Mouse (Mus musculus) frontal cortex, postnatal 25 days (tissue): ENCODE measurements around the gene Lta.
"Not testable (repeated sequence)": the region's sequence is repeated elsewhere in the genome, so short reads cannot be mapped to it uniquely, and the experiment has no call there.

Source experiments
- DNase-seq, 2 experiments: peaks; one replicate each; pipeline ENCODE4 v3.0.0; 2022; ENCODE audit warnings: low spot score in 2 of 2

The Lta gene

DNA sequence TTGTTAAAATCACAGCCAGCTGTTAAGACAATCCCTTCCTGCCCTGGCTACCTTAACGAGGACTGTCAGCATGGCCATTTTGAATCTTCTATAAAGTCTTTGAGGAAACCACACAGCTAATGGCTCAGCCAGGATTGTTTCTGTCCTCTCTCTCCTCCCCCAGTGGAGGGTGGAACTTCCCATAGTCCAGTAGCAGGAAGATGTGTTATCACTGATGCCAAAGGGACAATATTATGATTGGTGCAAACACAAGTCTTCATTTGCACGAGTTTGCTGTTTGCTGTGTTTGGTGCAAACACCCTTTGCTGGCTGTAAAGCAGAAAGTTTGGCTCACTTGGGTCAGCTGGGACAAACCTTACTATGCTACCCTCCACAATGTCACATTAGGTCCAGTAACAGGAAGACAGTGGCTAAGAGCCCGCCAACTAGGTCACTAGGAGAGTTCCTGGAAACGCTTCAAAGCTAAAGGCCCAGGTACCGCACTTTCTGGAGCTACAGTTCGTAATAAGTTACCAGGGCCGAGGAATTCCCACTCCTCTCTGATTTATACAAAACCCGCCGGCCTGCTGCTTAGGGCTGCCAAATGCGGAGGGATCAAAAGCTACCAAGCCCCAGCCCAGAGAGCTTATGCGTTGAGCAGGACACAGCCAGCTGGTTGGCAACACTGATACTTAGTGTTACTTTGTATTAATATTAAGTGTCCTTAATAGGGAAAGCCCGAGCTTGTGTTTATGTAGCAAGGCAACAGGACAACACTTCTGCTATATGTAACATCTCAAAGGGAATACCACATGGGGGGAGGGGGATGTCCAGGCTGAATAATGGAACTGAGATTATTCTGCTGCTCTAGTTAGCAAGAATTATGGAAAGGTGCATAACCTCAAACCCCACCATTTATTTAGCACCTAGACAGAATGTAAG lies 35.5 kb upstream of the Lta start:
- DNase-seq, result no peak

DNA sequence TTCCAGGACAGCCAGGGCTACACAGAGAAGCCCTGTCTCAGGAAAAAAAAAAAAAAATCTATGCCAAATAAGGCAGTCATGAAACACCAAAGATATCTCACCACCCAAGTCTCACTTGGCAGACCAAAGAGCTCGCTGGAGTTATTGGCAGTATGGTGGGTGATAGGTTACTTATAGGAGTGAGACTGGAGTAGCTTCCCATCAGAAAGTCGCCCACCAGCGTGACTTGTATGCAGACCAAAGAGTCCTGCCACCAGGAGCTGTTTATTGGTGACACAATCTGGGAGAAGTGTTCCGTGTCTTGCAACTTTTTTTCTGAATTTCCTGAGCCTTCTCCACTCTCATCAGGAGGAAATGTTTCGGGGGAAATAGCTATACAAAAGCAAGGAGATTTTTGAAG lies 34.5 kb upstream of the Lta start:
- DNase-seq, result no peak

DNA sequence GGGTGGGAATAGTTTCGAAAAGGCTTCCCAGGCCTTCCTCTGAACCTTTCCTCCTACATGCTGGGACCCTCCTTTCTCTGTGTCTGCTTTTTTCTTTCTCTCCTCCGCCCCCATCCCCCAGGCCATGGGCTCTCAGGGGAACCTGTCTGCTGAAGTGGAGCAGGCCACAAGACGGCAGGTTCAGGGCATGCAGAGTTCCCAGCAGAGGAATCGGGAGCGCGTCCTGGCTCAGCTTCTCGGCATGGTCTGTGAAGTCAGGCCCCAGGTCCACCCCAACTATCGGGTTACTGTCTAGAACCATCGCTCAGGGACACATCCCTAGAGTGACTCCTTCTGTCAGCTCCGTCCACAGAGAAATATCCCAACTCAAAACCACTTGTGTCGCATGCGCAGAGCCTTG lies 32.4 kb upstream of the Lta start:
- no peak for DNase-seq

DNA sequence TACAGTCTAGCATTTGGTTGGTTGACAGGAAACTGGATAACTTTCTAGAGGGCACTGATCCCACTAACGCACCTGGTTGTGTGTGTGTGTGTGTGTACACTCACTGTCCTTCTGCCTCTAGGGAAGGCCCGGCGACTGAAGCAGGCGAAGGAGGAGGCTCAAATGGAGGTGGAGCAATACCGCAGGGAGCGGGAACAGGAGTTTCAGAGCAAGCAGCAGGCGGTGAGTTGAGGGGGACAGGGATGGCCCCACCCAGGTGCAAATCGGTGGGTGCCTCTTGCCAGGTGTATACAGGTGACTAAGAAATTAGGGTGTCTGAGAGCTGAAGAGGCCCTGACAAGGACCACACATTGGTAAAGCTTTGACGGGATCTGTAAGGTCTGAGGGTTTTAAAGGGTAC lies 31.8 kb upstream of the Lta start:
- no peak for DNase-seq

DNA sequence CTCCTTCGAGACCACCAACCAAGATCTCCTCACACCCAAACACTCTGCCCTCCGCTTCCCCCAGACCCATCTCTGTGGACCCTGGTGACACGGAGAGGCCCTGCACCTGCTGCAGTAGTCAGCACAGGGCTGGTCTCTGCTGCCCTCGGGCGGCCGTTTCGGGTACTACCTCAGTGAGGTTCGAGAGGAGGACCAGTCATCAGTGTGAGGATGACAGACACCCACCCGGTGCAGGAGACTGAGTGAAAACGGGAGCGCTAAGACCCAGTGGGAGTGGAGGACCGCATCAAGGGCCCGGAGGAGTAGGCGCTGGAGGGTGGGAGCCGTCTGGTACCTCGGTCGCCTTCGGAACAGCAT lies 31.2 kb upstream of the Lta start:
- peak; percentile 100 for DNase-seq

DNA sequence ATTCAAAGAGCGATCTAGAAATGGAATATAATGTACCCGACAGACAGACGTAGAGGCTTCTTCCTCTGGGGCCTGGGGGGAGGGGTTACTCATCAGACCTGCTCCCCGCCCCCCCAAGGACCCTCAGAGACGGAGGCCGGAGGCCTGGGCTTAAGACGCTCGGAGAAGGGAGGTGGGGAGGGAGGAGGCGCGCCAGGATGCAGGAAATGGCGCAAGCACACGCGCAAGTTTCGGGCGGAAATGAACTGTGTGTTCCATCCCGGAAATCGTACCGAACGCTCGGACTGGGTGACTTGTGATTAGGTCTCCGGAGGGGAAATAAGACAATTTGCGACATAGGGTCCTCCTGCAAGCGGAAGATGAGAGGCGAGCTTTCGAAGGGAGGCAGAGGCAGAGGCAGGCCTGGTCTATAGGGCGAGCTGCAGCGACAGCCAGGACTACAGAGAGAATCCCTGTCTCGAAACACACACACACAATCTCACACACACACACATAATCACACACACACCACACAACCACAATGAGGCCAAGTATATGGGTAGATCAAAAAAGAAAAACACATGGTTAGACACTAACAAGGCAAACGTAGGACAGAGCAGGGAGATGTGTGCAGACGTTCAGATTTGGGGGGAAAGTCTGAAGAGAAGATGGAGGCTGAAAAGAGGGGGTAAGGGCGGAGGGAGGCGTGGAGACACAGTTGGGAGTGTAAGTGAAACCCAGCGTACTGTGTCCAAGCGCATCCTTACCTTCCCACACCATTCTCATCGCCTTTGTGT lies 30.7 kb upstream of the Lta start, which contains the start of gene Nfkbil1:
Gene Nfkbil1, minus strand, starts transcription at position 179 of the 776 bp plus-strand sequence.
- DNase-seq, result peak; percentile 81

DNA sequence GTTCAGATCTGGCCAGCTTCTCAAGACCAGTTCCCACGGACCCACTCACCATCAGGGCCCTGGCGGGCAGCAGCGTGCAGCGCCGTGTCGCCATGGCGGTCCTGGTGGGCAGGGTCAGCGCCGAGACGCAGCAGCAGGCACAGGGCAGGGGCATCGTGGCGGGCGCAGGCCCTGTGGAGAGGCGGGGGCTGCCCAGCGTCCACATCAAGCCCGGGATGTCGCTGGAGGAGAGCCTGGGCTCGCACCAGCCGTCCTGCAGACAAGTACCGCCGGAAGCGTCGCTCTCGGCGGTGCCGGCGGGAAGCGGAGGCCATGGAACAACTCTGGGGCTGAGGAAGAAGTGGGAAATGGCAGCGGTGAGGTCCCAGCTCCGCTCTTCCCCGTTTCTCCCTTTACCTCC lies 29.8 kb upstream of the Lta start:
- DNase-seq, result no peak

DNA sequence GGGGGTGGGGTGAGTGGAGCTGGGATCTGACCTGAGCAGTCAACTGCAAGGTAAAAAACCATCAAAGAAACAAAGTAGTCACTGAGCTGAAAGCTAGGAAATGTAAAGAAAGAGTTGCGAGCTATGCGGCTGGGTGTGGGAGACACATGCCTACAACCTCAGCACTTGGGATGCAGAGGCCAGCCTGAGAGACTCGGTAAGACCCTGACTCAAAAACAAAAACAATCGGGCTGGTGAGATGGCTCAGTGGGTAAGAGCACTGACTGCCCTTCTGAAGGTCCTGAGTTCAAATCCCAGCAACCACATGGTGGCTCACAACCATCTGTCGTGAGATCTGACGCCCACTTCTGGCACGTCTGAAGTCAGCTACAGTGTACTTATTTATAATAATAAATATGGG lies 28.9 kb upstream of the Lta start:
- not testable (repeated sequence) for DNase-seq

DNA sequence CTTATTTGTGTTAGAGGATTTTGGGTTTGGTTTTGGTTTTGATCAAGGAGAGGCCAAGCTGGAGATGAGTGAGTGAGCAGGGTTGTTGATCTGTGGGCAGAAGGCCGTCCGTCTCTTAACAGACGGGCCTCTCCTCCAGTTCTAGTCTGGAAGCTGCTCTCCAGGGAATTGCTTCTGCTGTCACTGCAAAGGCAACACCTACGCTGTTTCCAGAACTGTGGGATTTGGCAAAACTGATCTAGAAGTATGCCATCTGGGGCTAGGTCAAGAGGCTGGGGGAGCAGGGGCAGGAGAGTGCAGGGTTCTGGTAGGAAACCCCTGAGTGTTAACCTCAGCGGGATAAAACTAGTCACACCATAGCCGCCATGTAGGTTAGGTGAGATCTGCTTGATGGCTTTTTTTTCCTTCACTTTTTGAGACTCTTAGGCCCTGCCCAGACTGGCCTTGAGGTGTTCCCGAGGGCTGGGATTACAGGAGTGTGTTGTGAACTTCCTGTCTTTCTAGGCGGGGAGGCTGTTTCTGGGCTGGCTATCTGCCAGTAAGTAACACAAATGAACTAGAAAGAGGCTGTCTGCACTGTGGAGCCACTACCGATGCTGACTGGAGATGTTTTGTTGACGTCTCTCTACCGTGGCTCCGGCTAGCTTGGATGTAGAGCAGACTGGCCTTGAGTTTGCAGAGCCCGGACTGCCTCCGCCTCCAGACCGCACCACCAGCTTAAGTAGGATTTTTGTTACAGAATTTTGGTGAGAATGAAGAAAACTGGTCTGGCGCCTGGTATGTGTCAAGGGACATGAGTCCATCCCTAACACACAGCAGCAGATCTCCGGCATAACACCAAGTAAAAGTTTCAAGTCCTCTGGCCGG lies 28.2 kb upstream of the Lta start, which contains the start of gene Atp6v1g2:
Gene Atp6v1g2, plus strand, starts transcription at position 547 of the 867 bp plus-strand sequence.
- DNase-seq, result no peak

DNA sequence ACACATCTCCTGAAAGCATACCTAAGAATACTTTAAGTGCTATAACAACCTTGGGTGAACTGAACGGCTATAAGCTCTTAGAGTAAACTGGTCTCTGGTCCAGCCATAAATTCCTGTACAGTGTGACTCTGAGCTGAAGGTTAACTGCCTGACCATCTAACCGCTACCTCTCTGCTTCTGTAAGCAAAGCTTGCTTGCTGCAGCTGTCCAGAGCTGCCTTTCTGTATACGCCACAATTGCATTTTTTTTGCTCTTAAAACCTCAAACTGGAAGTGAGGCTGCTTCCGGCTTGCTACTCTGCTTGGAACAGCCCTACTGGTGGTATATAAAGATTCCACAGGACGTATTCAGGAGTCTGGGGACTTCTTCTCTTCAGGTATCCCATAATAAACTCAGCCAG lies 27.5 kb upstream of the Lta start:
- no peak for DNase-seq

DNA sequence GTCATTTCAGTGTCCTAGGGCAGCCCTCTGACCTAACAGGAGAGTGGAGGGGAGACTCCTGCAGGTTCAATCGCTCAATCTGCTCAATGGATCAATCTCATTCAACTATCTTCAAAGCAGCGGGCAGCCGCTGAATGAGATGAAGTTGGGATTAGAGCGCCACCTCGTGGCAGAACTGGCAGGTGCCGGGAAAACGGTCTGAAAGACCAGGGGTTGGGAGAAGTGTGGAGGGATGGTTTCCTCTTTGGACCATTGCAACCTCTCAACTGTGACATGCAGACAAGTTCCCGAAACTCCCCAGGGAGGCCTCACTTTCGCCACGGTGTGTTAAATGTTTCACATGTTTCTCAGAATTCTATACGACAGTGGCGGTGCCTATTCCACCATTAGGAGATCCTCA lies 26.9 kb upstream of the Lta start:
- peak; percentile 81 to 86 for DNase-seq

DNA sequence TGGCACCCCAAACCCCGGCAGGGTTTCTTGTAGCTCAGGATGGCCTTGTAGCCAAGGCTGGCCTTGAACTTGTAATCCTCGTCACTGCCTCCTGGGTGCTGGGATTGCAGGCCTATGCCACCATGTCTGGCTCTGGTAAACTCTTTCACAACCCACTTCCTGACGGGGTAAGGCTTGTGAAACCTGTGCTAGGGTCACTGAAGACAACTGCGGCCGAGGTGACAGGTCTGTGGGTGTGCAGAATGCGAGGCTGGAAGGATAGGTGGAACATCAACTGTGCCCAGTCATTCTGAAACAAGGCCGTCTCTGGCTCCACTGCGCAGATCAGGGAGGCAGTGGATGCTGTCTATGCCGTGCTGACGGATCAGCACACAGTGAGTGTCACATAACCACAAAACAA lies 25.9 kb upstream of the Lta start:
- DNase-seq, result no peak

DNA sequence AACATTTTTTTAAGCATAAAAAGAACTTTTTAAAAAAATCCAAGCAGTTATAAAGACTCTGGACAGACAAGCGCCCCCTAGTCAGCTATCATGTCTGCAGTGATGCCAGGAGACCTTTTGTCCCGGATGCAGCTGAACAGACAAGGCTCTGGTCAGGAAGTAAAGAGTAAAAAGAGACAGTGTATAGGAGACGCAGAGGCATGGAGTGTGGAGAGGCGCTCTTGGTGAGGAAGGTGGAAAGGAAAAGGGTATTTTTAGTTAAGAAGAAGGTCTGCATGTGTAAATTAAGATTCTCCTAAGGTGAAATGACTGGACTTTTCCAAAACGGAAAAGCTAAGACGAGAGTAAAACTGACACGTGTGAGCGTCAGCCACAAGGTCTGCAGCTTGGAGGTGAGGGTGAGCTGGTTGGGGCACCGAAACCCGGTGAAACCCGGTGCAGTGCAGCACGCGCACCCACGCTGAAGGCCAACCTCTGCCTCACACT lies 21.5 kb upstream of the Lta start:
- DNase-seq, result no peak

DNA sequence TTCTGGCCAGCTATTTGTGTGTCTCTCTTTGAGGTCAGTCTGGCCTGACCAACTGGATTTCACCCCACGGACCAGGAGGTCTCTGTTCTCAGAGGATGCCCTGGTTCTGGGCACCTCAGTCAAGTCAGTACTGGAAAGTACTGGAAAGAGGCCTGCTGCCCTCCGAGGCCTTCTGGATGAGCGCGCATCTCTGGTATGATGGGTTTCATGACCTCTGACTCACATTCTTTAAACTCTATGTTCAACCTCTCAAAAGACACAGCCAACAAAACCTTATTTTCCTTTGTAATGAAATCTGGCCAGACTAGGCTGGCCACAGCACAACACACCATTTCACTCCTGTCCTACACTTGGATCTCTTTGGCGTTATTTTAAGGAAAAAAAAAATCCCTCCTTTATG lies 20.3 kb upstream of the Lta start:
- no peak for DNase-seq

DNA sequence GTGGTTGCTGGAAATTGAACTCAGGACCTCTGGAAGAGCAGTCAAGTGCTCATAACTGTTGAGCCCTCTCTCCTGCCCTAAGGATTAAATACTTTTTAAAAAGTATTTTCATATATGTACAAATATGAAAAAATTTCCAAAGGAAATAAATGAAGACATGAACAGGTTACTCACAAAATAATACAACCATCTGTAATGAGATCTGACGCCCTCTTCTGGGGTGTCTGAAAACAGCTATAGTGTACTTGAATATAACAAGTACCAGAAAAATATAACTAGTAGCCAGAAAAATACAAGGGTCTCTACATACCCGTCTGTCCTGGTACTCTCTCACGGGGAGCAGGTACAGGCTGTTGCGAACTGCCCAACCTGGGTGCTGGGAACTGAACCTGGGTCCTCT lies 19.5 kb upstream of the Lta start:
- no peak for DNase-seq

DNA sequence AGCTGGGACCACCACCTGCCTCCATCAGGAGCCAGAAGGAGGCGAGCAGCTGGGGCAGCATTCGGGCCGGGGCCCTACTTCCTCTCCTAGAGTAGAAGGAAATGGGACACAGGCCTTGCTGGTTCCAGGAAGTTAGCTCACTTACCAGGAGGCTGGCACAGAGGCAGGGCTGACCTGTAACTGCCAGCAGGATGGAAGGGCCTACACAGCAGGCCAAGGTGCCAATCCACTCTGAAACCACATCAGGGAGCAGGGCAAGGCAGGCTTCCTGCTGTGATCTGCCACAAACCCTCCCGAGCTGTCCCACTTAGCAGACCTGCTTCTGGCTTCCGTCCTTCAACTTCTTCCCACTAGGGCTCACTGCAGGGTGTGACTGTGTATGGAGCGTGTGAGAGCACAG lies 17.1 kb upstream of the Lta start:
- no peak for DNase-seq

DNA sequence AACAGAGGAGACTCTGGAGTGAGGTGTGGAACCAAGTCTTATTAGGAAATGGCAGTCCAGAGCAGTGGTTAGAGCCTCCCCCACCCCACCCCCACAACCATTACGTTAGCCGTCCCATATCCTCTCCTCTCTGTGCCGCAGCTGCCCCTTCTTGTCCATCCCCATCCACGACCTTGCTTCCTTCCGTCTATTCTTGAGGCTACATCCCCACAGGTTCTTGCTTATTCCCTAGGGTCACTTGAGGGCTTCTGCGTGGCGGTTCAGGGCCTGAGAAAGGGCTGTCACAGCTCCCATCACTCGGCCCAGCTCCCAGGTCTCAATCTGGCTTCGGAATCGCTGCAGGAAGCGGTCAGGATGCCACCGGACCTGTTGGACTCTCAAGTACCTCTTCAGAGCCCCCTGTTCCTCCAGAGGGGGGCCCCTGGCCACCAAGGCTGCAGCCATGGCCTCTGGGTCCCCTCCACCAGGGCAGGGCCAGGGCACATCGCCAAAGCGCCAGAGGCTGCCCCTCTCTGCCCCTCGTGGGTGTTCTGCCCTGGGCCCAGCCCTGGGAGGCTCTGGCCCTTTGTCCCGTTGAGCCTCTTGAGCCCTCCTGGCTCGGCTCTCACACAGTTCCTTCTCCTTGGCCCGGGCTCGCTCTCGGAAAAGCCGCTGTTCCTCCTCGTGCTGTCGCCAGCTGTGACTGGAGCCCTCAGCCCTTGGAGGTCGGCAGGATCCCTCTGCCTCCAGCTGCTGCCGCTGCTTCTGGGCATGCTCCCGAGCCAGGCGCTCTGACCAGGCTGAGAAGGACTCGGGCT lies 15.2 kb upstream of the Lta start, which contains the start of gene Gm16181:
Gene Gm16181, plus strand, starts transcription at position 679 of the 797 bp plus-strand sequence.
- no peak for DNase-seq

DNA sequence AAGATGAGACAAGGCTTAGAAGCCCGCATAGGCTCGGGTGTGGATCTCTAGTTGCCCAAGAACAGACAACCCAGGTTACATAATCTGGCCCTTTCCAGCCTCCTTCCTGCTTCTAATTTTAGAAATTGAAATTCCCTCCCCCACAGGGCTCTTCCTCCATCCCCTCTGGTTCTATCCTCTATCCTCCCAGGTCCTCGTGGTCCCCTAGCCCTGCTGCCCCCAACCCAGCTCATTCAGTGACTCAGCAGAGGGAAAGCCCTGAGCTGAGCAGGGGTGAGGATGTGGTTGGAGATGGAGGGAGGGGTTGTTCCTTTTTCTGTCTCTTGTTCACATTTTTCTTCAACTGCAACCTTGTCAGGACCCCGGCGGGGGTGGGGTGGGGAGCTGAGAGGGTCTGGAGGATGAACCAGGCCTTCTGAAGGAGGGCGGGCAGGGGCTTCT lies 14.5 kb upstream of the Lta start:
- DNase-seq, result no peak

DNA sequence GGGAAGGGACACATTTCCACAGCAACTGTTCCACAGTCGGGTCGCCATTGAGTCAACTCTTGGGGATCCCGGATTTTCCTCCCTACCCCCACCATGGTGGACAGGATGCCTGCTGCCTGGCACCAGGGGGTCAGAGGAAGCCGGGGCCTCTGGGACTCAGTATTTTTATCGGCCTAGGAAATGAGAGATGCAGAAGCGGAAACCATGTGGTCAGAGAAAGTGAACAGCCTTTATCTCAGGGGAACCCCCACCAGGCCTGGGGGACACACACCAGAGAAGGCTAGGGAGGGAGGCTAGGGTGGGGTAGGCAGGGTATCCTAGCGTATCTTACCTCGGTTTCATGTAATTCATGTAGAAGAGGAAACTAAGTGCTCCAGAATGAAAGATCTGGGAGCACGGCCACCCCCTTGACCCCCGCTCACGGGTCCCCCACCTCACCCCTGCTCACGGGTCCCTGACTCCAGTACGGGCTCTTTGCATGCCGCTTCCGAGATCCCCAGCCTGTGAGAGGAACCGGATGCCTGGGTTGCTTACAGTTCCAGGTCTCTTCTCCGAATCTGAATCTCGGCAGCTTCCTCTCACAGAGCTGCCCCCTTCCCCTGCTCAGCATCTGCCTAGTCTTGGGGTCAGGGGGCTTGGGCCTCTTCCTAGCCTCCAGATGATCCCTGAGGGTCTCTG lies 13.5 kb upstream of the Lta start:
- no peak for DNase-seq

DNA sequence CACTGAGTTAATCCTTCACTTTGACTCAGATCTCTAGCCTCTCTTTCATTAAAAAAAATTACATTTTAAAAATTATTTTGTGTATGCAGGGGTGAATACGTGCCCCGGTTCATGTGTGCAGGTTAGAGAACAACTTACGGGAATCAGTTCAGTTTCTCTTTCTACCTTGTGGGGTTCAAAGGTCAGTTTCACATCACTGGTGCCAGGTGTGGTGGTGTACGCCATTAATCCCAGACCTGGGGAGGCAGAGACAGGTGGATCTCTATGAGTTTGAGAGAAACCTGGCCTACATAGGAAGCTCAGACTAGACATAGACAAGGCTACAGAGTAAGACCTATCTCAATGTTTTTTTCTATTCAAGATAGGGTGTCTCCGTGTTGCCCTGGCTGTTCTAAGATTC lies 7.9 kb upstream of the Lta start:
- no peak for DNase-seq
